Mouse (Mus musculus) limb, embryonic 11.5 days (tissue): ENCODE measurements around the gene Vmn2r124. TPM values are rescaled to one million over a fixed set of nuclear protein-coding genes. Genes with fewer than 3 reads are reported as not detected.
"Not testable (repeated sequence)": the region's sequence is repeated elsewhere in the genome, so short reads cannot be mapped to it uniquely, and the experiment has no call there.

Experiments used
- ATAC-seq: fragments of 200-750 bp; cut with Nextera tagmentation; 2 replicates; pipeline ENCODE4 v1.8.0; 2017; ENCODE audit warnings: low read depth; ENCODE audit not compliant: insufficient number of reproducible peaks, low FRiP score, low TSS enrichment
- DNase-seq: peaks from one replicate; pipeline ENCODE4 v3.0.0-alpha.2; 2015; ENCODE audit warnings: low spot score
- H3K27ac ChIP-seq: fragments of 300-500 bp; sonication (generic); replicated peaks from 2 replicates; pipeline ENCODE4 v1.5.1; 2014; ENCODE audit warnings: low read depth, mild to moderate bottlenecking, low read length
- H3K27me3 ChIP-seq: fragments of 300-500 bp; sonication (generic); 2 replicates; pipeline ENCODE4 v1.6.1; 2014; ENCODE audit warnings: mild to moderate bottlenecking, low read length, mixed read lengths; ENCODE audit not compliant: control insufficient read depth, insufficient read depth
- H3K36me3 ChIP-seq: fragments of 300-500 bp; sonication (generic); 2 replicates; pipeline ENCODE4 v1.6.1; 2014; ENCODE audit warnings: mild to moderate bottlenecking, low read length, moderate library complexity, mixed read lengths; ENCODE audit not compliant: control insufficient read depth, insufficient read depth
- H3K4me1 ChIP-seq: fragments of 300-500 bp; sonication (generic); 2 replicates; pipeline ENCODE4 v1.6.1; 2014; ENCODE audit warnings: low read length, mixed read lengths; ENCODE audit not compliant: control insufficient read depth, insufficient read depth
- H3K4me2 ChIP-seq: fragments of 300-500 bp; sonication (generic); 2 replicates; pipeline ENCODE4 v1.6.1; 2014; ENCODE audit warnings: low read depth, mild to moderate bottlenecking, moderate library complexity; ENCODE audit not compliant: severe bottlenecking
- H3K4me3 ChIP-seq: fragments of 300-500 bp; sonication (generic); 2 replicates; pipeline ENCODE4 v1.5.1; 2014; ENCODE audit warnings: low read depth, low read length
- H3K9ac ChIP-seq: fragments of 300-500 bp; sonication (generic); 2 replicates; pipeline ENCODE4 v1.6.1; 2014; ENCODE audit warnings: mild to moderate bottlenecking, low read length
- H3K9me3 ChIP-seq: fragments of 300-500 bp; sonication (generic); 2 replicates; pipeline ENCODE4 v1.6.1; 2016; ENCODE audit warnings: low read length; ENCODE audit not compliant: control insufficient read depth
- WGBS: fragments of 180-500 bp; shearing (Covaris S2); extraction: QIAGEN DNeasy Blood & Tissue Kit; methylation state at CpG from one replicate; pipeline ENCODE4 v1.1.7; 2014; 5-methylcytosine and 5-hydroxymethylcytosine counted together
- polyA plus RNA-seq: library from polyadenylated mRNA; unstranded; fragments of >200 nt; fragmentation: Nextera tagmentation; extraction: Ambion mirVana; gene quantifications from 2 replicates; pipeline ENCODE4 v1.2.1, GENCODE M21; 2014

Vmn2r124 gene
- polyA plus RNA-seq, result not detected in 2 replicates

GRCm38 (mm10) chr17:18049124-18049523 is at the start of gene Vmn2r124:
TSS of gene Vmn2r124 (plus strand) at chr17:18049424.
- WGBS, result 61% methylated on average over 2 of the region's 2 CpGs
- H3K4me1 ChIP-seq, result no peaks in the 10 kb centered on the region
- no peak within 1 kb of the TSS for H3K9ac ChIP-seq
- no peak within 1 kb of the TSS for H3K4me3 ChIP-seq
- H3K4me2 ChIP-seq, result no peak within 1 kb of the TSS
- H3K9me3 ChIP-seq, result no peaks in the 10 kb centered on the region
- H3K36me3 ChIP-seq, result no peaks in the 10 kb centered on the region
- H3K27ac ChIP-seq, result no peak within 1 kb of the TSS
- DNase-seq (no peak), ATAC-seq (no peak)
- no peaks in the 10 kb centered on the region for H3K27me3 ChIP-seq

DNA sequence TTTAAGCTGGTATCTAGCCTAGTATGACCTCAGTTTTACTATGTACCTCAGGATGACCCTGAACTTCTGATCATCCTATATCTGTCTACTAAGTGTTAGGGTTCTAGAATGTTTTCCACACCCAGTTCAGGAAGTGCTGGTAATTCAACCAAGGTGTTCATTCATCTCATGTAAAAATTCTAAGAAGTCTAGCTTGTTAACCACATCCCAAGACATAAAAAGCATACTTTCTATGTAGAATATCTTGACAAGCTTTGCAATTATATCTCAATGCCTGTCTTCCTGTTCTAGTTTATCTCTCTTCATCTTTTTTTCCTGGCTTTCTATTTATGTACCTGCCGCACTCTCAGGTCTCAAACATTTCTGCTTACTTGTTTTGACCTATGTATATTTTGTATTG is 44.5 kb upstream of the Vmn2r124 start:
- H3K4me1 ChIP-seq, result no peaks in the 10 kb centered on the region
- no peaks in the 10 kb centered on the region for H3K27me3 ChIP-seq
- no peak overlapping the region for H3K27ac ChIP-seq
- no peaks in the 10 kb centered on the region for H3K36me3 ChIP-seq
- H3K4me2 ChIP-seq, result no peak overlapping the region
- H3K4me3 ChIP-seq, result no peak overlapping the region
- 89% methylated on average over 1 of the region's 1 CpGs for WGBS
- no peaks in the 10 kb centered on the region for H3K9me3 ChIP-seq
- DNase-seq (no peak), ATAC-seq (no peak)
- no peak overlapping the region for H3K9ac ChIP-seq

DNA sequence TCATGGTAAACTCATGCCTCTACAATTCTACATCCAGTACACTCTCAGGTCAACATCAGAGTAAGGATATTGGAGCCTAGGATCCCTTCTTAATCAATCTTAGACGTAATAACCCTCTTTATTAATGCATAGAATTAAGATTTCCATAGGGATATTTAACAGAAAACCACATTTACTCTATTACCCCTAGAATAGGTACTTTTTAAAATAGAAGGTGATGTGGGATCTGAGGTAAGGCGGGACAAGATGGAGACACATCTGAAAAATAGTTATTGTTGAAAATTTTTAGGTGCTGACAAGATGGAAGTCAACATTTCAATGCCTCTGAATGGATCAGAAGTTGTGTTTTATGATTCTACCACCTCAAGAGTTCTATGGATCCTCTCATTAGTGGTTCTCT is 27.8 kb upstream of the Vmn2r124 start, which contains the start of gene Fpr-rs4:
Gene Fpr-rs4, plus strand, starts transcription at position 301 of the 400 bp plus-strand sequence.
- Histone ChIP-seq H3K4me1 (no peaks in the 10 kb centered on the region), H3K4me2 (no peak within 1 kb of the TSS), H3K9me3 (no peaks in the 10 kb centered on the region), H3K9ac (no peak within 1 kb of the TSS), H3K27ac (no peak within 1 kb of the TSS), H3K27me3 (no peaks in the 10 kb centered on the region), H3K4me3 (no peak within 1 kb of the TSS), H3K36me3 (no peaks in the 10 kb centered on the region)
- DNase-seq (no peak), ATAC-seq (no peak)
- WGBS, result 62% methylated on average over 2 of the region's 2 CpGs

DNA sequence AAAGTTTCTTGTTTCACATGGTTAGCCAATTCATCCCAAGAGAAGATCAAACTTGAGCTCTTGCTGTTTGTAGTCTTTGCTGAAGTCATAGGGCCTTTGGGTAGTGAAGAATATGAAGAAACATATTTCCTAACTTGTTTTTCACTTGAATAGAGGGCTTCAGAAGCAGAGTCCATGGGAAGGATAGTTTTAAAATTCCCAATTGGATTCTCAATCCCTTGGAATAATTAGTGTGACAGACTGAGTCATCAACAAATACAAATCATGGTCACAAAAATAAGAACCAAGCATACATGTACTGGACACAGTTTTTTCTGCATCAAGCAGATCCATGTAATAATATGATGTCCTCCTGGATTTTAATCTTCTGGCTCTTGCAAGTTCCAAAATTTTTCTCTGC is 35.5 kb downstream of the Vmn2r124 start, which contains the start of gene Vmn2r91:
Gene Vmn2r91, plus strand, starts transcription at position 301 of the 400 bp plus-strand sequence.
- H3K27ac ChIP-seq, DNase-seq, H3K4me1 ChIP-seq, H3K4me2 ChIP-seq, H3K36me3 ChIP-seq, ATAC-seq, H3K9ac ChIP-seq, H3K27me3 ChIP-seq, H3K9me3 ChIP-seq, H3K4me3 ChIP-seq: not testable (repeated sequence)

DNA sequence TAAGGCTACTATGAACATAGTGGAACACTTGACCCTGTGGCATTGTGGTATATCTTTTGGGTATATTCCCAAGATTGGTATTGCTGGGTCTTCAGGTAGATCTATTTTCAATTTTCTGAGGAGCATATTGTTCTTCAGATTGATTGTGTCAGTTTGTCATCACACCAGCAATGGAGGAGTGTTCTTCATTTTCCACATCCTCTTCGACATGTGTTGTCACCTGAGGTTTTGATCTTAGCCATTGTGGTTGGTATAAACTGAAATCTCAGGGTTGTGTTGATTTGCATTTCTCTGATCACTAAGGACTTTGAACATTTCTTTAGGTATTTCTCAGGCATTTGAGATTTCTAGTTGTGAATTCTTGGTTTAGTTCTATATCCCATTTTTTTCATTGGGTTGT is 46.4 kb downstream of the Vmn2r124 start:
- H3K36me3 ChIP-seq, H3K27me3 ChIP-seq, H3K9me3 ChIP-seq, H3K4me3 ChIP-seq, H3K4me1 ChIP-seq, H3K9ac ChIP-seq, H3K27ac ChIP-seq, H3K4me2 ChIP-seq, ATAC-seq, DNase-seq: not testable (repeated sequence)
- 55% methylated on average over 1 of the region's 1 CpGs for WGBS

DNA sequence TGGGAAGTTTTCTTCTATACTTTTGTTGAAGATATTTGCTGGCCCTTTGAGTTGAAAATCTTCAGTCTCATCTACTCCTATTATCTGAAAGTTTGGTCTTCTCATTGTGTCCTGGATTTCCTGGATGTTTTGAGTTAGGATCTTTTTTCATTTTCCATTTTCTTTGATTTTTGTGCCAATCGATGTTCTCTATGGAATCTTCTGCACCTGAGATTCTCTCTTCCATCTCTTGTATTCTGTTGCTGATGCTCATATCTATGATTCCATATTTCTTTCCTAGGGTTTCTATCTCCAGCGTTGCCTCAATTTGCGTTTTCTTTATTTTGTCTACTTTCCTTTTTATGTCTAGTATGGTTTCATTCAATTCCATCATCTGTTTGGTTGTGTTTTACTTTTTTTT is 53.0 kb downstream of the Vmn2r124 start:
- WGBS, result 88% methylated on average over 3 of the region's 3 CpGs
- not testable (repeated sequence) for H3K9ac ChIP-seq, DNase-seq, H3K4me2 ChIP-seq, H3K4me1 ChIP-seq, H3K4me3 ChIP-seq, H3K27me3 ChIP-seq, H3K9me3 ChIP-seq, H3K36me3 ChIP-seq, ATAC-seq, H3K27ac ChIP-seq

Other genes with a start within 250 kb of the Vmn2r124 start
- 35.5 and 39.7 TPM in 2 replicates for gene Spaca6, start 222.3 kb upstream of the Vmn2r124 start, polyA plus RNA-seq
- 1.5 and 2.0 TPM in 2 replicates for gene Has1, start 194.2 kb upstream of the Vmn2r124 start, polyA plus RNA-seq
- not detected in 2 replicates for gene Fpr1, start 165.5 kb upstream of the Vmn2r124 start, polyA plus RNA-seq
- not detected in 2 replicates for gene Fpr2, start 161.6 kb upstream of the Vmn2r124 start, polyA plus RNA-seq
- gene Fpr3, start 161.6 kb upstream of the Vmn2r124 start, polyA plus RNA-seq, result not detected in 2 replicates
- gene Fpr-rs4, start 27.7 kb upstream of the Vmn2r124 start, polyA plus RNA-seq, result not detected in 2 replicates
- gene Vmn2r91, start 35.6 kb downstream of the Vmn2r124 start, polyA plus RNA-seq, result not detected in 2 replicates
- not detected in 2 replicates for gene Vmn2r92, start 102.5 kb downstream of the Vmn2r124 start, polyA plus RNA-seq
- not detected in 2 replicates for gene Vmn2r94, start 228.3 kb downstream of the Vmn2r124 start, polyA plus RNA-seq
- gene Vmn2r93, start 248.7 kb downstream of the Vmn2r124 start, polyA plus RNA-seq, result not detected in 2 replicates